Mouse (Mus musculus): ENCODE measurements around the gene Pdap1.
"Not testable (repeated sequence)": the region's sequence is repeated elsewhere in the genome, so short reads cannot be mapped to it uniquely, and the experiment has no call there.

Pdap1 gene

GRCm38 (mm10) chr5:145083201-145083600 lies 56.8 kb downstream of the Pdap1 start:
- not testable (repeated sequence) for H3K27me3 ChIP-seq (ENCODE audit: control insufficient read depth, insufficient read depth, low read length, poor library complexity, severe bottlenecking); DNase-seq (ENCODE audit: low read depth, low spot score); H3K36me3 ChIP-seq (ENCODE audit: control insufficient read depth, insufficient read depth, low read length, poor library complexity, severe bottlenecking)

GRCm38 (mm10) chr5:145081866-145082613 lies 58.0 kb downstream of the Pdap1 start:
- Histone ChIP-seq H3K36me3 (ENCODE audit: control insufficient read depth, insufficient read depth, low read length, poor library complexity, severe bottlenecking) (peaks cover 2% of the 10 kb centered on the region; the same call in 1 of the 2 replicates), H3K27me3 (ENCODE audit: control insufficient read depth, insufficient read depth, low read length, poor library complexity, severe bottlenecking) (no peaks in the 10 kb centered on the region)
- DNase-seq (ENCODE audit: low read depth, low spot score), result no peak
